ENCODE assay signal across 11 mouse cellular contexts in the genomic region with DNA sequence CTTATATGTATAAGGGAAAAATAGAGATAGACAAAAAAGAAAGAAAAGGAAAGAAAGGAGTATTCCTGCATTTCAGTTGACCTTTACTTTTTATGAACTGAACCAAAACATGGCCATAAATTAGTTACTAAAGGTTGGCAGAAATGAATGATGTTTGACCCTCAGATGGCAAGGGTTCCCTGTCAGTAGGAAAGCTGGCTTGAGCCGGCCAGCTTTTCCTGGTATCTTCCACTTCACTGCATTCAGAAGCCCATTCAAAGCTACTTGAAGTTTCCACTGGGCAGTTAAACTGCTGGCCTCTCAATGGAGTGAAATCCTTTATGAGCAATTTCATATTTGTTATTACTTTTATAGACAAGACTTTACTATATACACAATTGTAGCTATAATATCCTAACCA.
"Had no signal": no experiment of that assay in that cellular context is flagged by ENCODE, and none has a peak within 500 bp of the region (broad histone marks: within the 10 kb centered on the region; RNA-seq: fewer than 3 reads in every experiment).

No protein-coding gene starts in this region.

- H3K4me1 ChIP-seq: liver, embryonic 13.5 days had no signal

- H3K9ac ChIP-seq: liver, embryonic 13.5 days had no signal

- H3K27me3 ChIP-seq: liver, embryonic 13.5 days had no signal

- H3K27ac ChIP-seq: layer of hippocampus, adult 2 months; liver, embryonic 13.5 days had no signal

- DNase-seq: layer of hippocampus, adult 9-11 months; liver, embryonic 13.5 days; lung, adult 2 months; lung, postnatal 14 days; lung, postnatal 4 days; midbrain, embryonic 14.5 days; thymus, adult 18-20 months; thymus, postnatal 36 days had no signal

- ATAC-seq: intestine, postnatal 0 days had no signal

- H3K4me3 ChIP-seq: layer of hippocampus, adult 2 months; liver, embryonic 13.5 days had no signal

- H3K36me3 ChIP-seq: liver, embryonic 13.5 days had no signal

- H3K9me3 ChIP-seq: liver, embryonic 13.5 days had no signal

- H3K4me2 ChIP-seq: liver, embryonic 13.5 days; midbrain, embryonic 11.5 days had no signal
